Mouse (Mus musculus) stomach, adult 2 months (tissue): ENCODE measurements around the gene Alkbh8. TPM values are rescaled to one million over a fixed set of nuclear protein-coding genes. Genes with fewer than 3 reads are reported as not detected.

Experiments
- polyA plus RNA-seq: library from polyadenylated mRNA; depleted of rRNA; stranded (reverse); fragments of >200 nt; gene quantifications from 2 replicates; pipeline ENCODE4 v1.2.3, GENCODE M21; 2012; rRNA removed

The Alkbh8 gene
- 0.08 and 0.36 TPM in 2 replicates for polyA plus RNA-seq

GRCm38 (mm10) chr9:3334962-3335767, at the start of gene Alkbh8:
TSS of gene Alkbh8 (plus strand) at chr9:3335140.

GRCm38 (mm10) chr9:3403251-3404208, 68.6 kb downstream of the Alkbh8 start, which contains the start of gene Cwf19l2:
TSS of gene Cwf19l2 (plus strand) at chr9:3403592.

Other genes starting within 250 kb of the Alkbh8 start
- 0.04 and 0.10 TPM in 2 replicates for gene Cwf19l2, start 68.5 kb downstream of the Alkbh8 start, polyA plus RNA-seq
- 0.03 TPM in 1 of 2 replicates, not detected in the other for gene Gucy1a2, start 197.6 kb downstream of the Alkbh8 start, polyA plus RNA-seq